Mouse (Mus musculus) E14TG2a.4 (cell line): Measurements from ENCODE around the gene Fam155a.

Source experiments
- CTCF ChIP-seq: conservative IDR thresholded peaks from 2 replicates; pipeline ENCODE4 v1.5.1; 2014; ENCODE audit warnings: low read length
- NANOG ChIP-seq: IDR thresholded peaks from 2 replicates; pipeline ENCODE4 v1.6.1; 2014; ENCODE audit warnings: borderline replicate concordance, low read length, mixed read lengths
- POU5F1 ChIP-seq: IDR thresholded peaks from 2 replicates; pipeline ENCODE4 v1.6.1; 2014; ENCODE audit warnings: low read length, borderline replicate concordance

- TF ChIP-seq CTCF (no peak), NANOG (no peak), POU5F1 (no peak)
Observed at GRCm38 (mm10) chr8:9309456-9309855, 461.5 kb downstream of the Fam155a start.
